Mouse (Mus musculus) CH12.LX (cell line): ENCODE measurements at regions not wholly inside any gene's neighbourhood (a gene's known extent, or its start where the extent isn't known, plus 50 kb on each side); places are given as distances from the start of the nearest gene placed in this dataset.

Source experiments
- DNase-seq: peaks from one replicate; pipeline ENCODE4 v3.0.0-alpha.2; 2013; ENCODE audit errors: extremely low read depth
- H3K27ac ChIP-seq: 2 replicates; pipeline ENCODE4 v1.5.1; 2012; ENCODE audit warnings: low read depth, mild to moderate bottlenecking, control low read depth, moderate library complexity; ENCODE audit not compliant: insufficient read depth
- H3K27me3 ChIP-seq: replicated peaks from 2 replicates; pipeline ENCODE3; 2012; ENCODE audit warnings: inconsistent platforms
- H3K36me3 ChIP-seq, 2 experiments: replicated peaks in 1 of 2; 2 replicates each; pipeline versions ENCODE3 to v1.6.1; 2012; ENCODE audit warnings: inconsistent platforms in 1 of 2, low read length in 1 of 2, mild to moderate bottlenecking in 1 of 2, mixed read lengths in 1 of 2, moderate library complexity in 1 of 2; ENCODE audit not compliant: control insufficient read depth in 1 of 2, insufficient read depth in 1 of 2
- H3K4me1 ChIP-seq, 2 experiments: 2 replicates each; pipeline ENCODE4 v1.6.1; 2012; ENCODE audit warnings: inconsistent platforms in 1 of 2, moderate library complexity in 1 of 2; ENCODE audit not compliant: insufficient read depth in 2 of 2, control insufficient read depth in 1 of 2
- H3K4me2 ChIP-seq: 2 replicates; pipeline ENCODE4 v1.6.1; 2012; ENCODE audit warnings: low read depth, mild to moderate bottlenecking, control low read depth; ENCODE audit not compliant: poor library complexity, insufficient read depth, severe bottlenecking
- H3K4me3 ChIP-seq, 3 experiments: fragments of 150-350 bp in 1 of 3; sonication (generic) in 1 of 3; replicated peaks in 1 of 3; 2 replicates each; pipeline versions ENCODE3 to v1.5.1; 2011 to 2012; ENCODE audit warnings: low read depth in 2 of 3, low read length in 2 of 3, mild to moderate bottlenecking in 2 of 3, moderate library complexity in 2 of 3, control low read depth in 1 of 3, improper control_type of control experiment in 1 of 3, inconsistent platforms in 1 of 3, mixed read lengths in 1 of 3; ENCODE audit not compliant: poor library complexity in 1 of 3
- H3K79me2 ChIP-seq: replicated peaks from 2 replicates; pipeline ENCODE4 v1.6.1; 2012; ENCODE audit warnings: mild to moderate bottlenecking, moderate library complexity; ENCODE audit not compliant: control insufficient read depth, poor library complexity, insufficient read depth, severe bottlenecking; ENCODE audit errors: extremely low read depth
- H3K9ac ChIP-seq: 2 replicates; pipeline ENCODE4 v1.6.1; 2012; ENCODE audit warnings: low read depth, mild to moderate bottlenecking, control low read depth, moderate library complexity; ENCODE audit not compliant: insufficient read depth
- H3K9me3 ChIP-seq: replicated peaks from 2 replicates; pipeline ENCODE3; 2012; ENCODE audit warnings: low read length, inconsistent platforms, mixed read lengths
- CTCF ChIP-seq, 2 experiments: IDR thresholded peaks in 1 of 2; conservative IDR thresholded peaks in 1 of 2; 2 replicates each; pipeline ENCODE4 v1.5.1; 2011 to 2012; ENCODE audit warnings: low read depth in 2 of 2, low read length in 2 of 2, improper control_type of control experiment in 1 of 2, inconsistent platforms in 1 of 2, mild to moderate bottlenecking in 1 of 2, moderate library complexity in 1 of 2
- E2F4 ChIP-seq: IDR thresholded peaks from 2 replicates; pipeline ENCODE4 v1.6.1; 2011; ENCODE audit warnings: low read depth, low read length, improper control_type of control experiment; ENCODE audit not compliant: insufficient replicate concordance
- ELF1 ChIP-seq: IDR thresholded peaks from 2 replicates; pipeline ENCODE4 v1.6.1; 2014; ENCODE audit warnings: low read depth, mild to moderate bottlenecking, inconsistent platforms, low read length, improper control_type of control experiment
- EP300 ChIP-seq: IDR thresholded peaks from 2 replicates; pipeline ENCODE4 v1.6.1; 2011; ENCODE audit warnings: low read length, improper control_type of control experiment
- ETS1 ChIP-seq: conservative IDR thresholded peaks from 2 replicates; pipeline ENCODE4 v1.6.1; 2012; ENCODE audit warnings: low read depth, mild to moderate bottlenecking, inconsistent platforms, low read length, improper control_type of control experiment, moderate library complexity
- GABPA ChIP-seq: IDR thresholded peaks from 2 replicates; pipeline ENCODE4 v1.6.1; 2012; ENCODE audit warnings: low read depth, low read length, improper control_type of control experiment, inconsistent platforms; ENCODE audit not compliant: insufficient replicate concordance
- IRF4 ChIP-seq: IDR thresholded peaks from 2 replicates; pipeline ENCODE4 v1.6.1; 2014; ENCODE audit warnings: low read depth, mild to moderate bottlenecking, inconsistent platforms, low read length, improper control_type of control experiment
- JUN ChIP-seq: IDR thresholded peaks from 2 replicates; pipeline ENCODE4 v1.6.1; 2011; ENCODE audit warnings: low read depth, mild to moderate bottlenecking, low read length, improper control_type of control experiment, moderate library complexity; ENCODE audit not compliant: insufficient read depth
- MAFK ChIP-seq: IDR thresholded peaks from 2 replicates; pipeline ENCODE4 v1.6.1; 2011; ENCODE audit warnings: low read length, improper control_type of control experiment; ENCODE audit not compliant: insufficient replicate concordance
- MAX ChIP-seq: IDR thresholded peaks from 2 replicates; pipeline ENCODE4 v1.6.1; 2011; ENCODE audit warnings: low read length, improper control_type of control experiment
- MAZ ChIP-seq: IDR thresholded peaks from 2 replicates; pipeline ENCODE4 v1.6.1; 2012; ENCODE audit warnings: low read depth, mild to moderate bottlenecking, inconsistent platforms, low read length, improper control_type of control experiment, moderate library complexity
- RAD21 ChIP-seq: IDR thresholded peaks from 2 replicates; pipeline ENCODE4 v1.6.1; 2011; ENCODE audit warnings: low read depth, mild to moderate bottlenecking, low read length, improper control_type of control experiment, moderate library complexity
- RCOR1 ChIP-seq: conservative IDR thresholded peaks from 2 replicates; pipeline ENCODE4 v1.6.1; 2012; ENCODE audit warnings: low read depth, mild to moderate bottlenecking, inconsistent platforms, low read length, improper control_type of control experiment
- SIN3A ChIP-seq: IDR thresholded peaks from 2 replicates; pipeline ENCODE4 v1.6.1; 2012; ENCODE audit warnings: low read length, improper control_type of control experiment, inconsistent platforms
- SMC3 ChIP-seq: IDR thresholded peaks from 2 replicates; pipeline ENCODE4 v1.6.1; 2011; ENCODE audit warnings: low read depth, low read length, improper control_type of control experiment
- TCF12 ChIP-seq: IDR thresholded peaks from 2 replicates; pipeline ENCODE4 v1.6.1; 2014; ENCODE audit warnings: low read depth, mild to moderate bottlenecking, inconsistent platforms, low read length, improper control_type of control experiment
- USF2 ChIP-seq: conservative IDR thresholded peaks from 2 replicates; pipeline ENCODE4 v1.6.1; 2011; ENCODE audit warnings: low read depth, low read length, improper control_type of control experiment
- ZC3H11A ChIP-seq: IDR thresholded peaks from 2 replicates; pipeline ENCODE4 v1.6.1; 2012; ENCODE audit warnings: low read depth, mild to moderate bottlenecking, inconsistent platforms, low read length, improper control_type of control experiment
- ZNF384 ChIP-seq: IDR thresholded peaks from 2 replicates; pipeline ENCODE4 v1.6.1; 2012; ENCODE audit warnings: low read depth, low read length, improper control_type of control experiment, inconsistent platforms
- dilution Hi-C: fragments of 300-500 bp; cut with MboI; formaldehyde crosslinking; loops from 2 replicates; pipeline ENCODE4 v1.14.3; 2020; ENCODE audit warnings: low sequenced_read_pairs; ENCODE audit not compliant: extremely low pct_unique_long_range_greater_than_20kb, extremely low pct_ligation_motif_present
- in situ Hi-C: fragments of 300-500 bp; cut with MboI; formaldehyde crosslinking; loops from 3 replicates; pipeline ENCODE4 v1.14.3; 2019; ENCODE audit warnings: low sequenced_read_pairs, low pct_ligation_motif_present, low pct_unique_long_range_greater_than_20kb, mixed read lengths

DNA sequence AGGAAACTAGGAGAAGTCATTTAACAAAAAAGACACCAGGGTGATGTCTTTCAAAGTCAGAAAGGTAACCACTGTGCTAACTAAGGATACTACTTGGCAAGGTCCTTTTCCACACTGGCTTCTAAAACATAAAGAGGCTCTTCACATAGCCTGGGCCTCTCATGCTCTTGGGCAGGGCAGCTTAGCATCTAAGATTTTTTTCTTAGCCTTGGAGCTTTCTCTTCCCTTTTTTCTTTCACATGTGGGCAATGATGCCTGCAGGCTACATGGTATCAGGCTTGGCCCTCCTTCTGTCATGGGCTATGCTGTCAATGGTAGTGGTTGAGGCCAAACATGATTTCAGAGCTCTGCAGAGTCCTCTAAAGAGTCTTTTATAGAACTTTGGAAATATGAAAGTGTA, 60.6 kb downstream of the Serpinb6d start:
- dilution Hi-C loops: no loop called here
- in situ Hi-C loops: no loop called here

DNA sequence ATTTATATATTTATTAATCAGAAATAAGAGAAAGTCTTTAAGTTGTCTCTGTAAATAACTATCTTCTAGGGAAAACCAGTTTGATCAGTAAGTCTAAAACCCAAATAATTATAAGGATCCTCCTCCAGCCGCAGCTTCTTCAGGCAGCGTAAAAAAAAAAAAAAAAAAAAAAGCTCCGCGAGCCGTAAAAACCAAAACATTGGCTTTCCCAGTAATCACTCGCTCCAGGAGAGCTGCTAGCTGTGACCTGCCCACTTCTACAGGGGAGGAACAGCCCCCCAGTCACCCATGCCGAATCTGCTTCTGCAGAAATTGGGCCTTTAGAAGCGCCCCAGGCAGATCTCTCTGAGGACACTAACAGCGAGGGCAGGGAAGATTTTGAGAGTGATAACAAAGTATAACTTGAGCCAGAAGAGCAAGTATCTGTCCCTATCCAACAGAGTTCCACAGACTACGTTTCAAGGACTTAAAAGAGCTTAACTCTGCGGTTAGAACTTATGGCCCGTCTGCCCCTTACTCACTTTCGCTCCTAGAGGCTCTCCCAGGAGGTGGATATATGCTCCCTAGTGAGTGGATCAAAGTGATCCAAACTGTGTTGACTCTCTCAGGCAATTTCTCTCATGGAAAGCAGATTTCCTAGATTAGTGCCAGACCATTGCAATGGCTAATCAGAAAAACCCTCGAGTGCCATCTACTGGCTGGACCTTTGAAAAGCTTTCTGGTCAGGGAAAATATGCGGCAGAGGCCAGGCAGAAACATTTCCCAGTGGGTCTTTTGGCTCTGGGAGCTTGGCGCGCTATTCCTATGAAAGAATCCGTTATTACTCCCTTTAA, 80.7 kb downstream of the Serpinb6e start:
- TF ChIP-seq ZNF384 (peak; percentile 84), ZC3H11A (peak; percentile 28), RAD21 (peak; percentile 88), CTCF (conservative IDR thresholded peaks at IDR 0.05 in 1 of 2, IDR thresholded peaks at IDR 0.05 in 1 of 2; ENCODE audit: low read depth in 2 of 2, low read length in 2 of 2) (peak; percentile 59 to 85), IRF4 (0 out of 2 replicates have a peak, but pooled peaks have one; percentile 37), SIN3A (no peak), SMC3 (peak; percentile 79), MAFK (no peak)
- Histone ChIP-seq H3K4me2 (peak overlapping the region; percentile 80; the same call in 1 of the 2 replicates), H3K9ac (peak overlapping the region; percentile 63), H3K9me3 (no peaks in the 10 kb centered on the region), H3K4me1 (peaks cover 0 to 17% of the 10 kb centered on the region in 2 experiments; a peak in 3 of 4 replicates), H3K36me3 (no peaks in the 10 kb centered on the region), H3K27me3 (no peaks in the 10 kb centered on the region), H3K79me2 (no peaks in the 10 kb centered on the region), H3K27ac (peak overlapping the region; percentile 29; the same call in 1 of the 2 replicates), H3K4me3 (peak overlapping the region in 2 of 3 experiments; percentile 51)
- in situ Hi-C loops (loop anchor here (5.0 to 25.0 kb wide), 2 partner anchors 195 to 650 kb away; no protein-coding TSS in a partner anchor), dilution Hi-C loops (no loop called here)
- peak; percentile 87 for DNase-seq

More for the DNA sequence above, 60.6 kb downstream of the Serpinb6d start:
- H3K27me3 ChIP-seq: no peaks in the 10 kb centered on the region
- H3K36me3 ChIP-seq: no peaks in the 10 kb centered on the region
- no peaks in the 10 kb centered on the region for H3K79me2 ChIP-seq
- no peak overlapping the region for H3K4me3 ChIP-seq
- H3K9ac ChIP-seq: no peak overlapping the region
- DNase-seq: peak; percentile 33
- peaks cover 0 to 10% of the 10 kb centered on the region in 2 experiments; a peak in 2 of 4 replicates for H3K4me1 ChIP-seq
- no peak overlapping the region for H3K27ac ChIP-seq
- H3K9me3 ChIP-seq: no peaks in the 10 kb centered on the region
- H3K4me2 ChIP-seq: no peak overlapping the region
- TF ChIP-seq RCOR1: no peak
- TF ChIP-seq TCF12: no peak
- TF ChIP-seq EP300: 0 out of 2 replicates have a peak, but pooled peaks have one; percentile 31
- peak; percentile 55; the same call in 1 of the 2 replicates for TF ChIP-seq IRF4
- TF ChIP-seq MAFK: no peak
- TF ChIP-seq ETS1: no peak
- TF ChIP-seq ZC3H11A: no peak
- no peak for TF ChIP-seq E2F4
- no peak for TF ChIP-seq ELF1
- TF ChIP-seq JUN: no peak
- TF ChIP-seq ZNF384: peak; percentile 83
- TF ChIP-seq USF2: no peak
- no peak for TF ChIP-seq MAZ
- TF ChIP-seq MAX: no peak
- no peak for TF ChIP-seq GABPA
